Mouse (Mus musculus) layer of hippocampus, adult 11-12 months (tissue): Measurements from ENCODE around the gene Slc29a3.

Source experiments
- DNase-seq: peaks from one replicate; pipeline ENCODE4 v3.0.0; 2022; ENCODE audit warnings: low spot score

Gene Slc29a3

DNA sequence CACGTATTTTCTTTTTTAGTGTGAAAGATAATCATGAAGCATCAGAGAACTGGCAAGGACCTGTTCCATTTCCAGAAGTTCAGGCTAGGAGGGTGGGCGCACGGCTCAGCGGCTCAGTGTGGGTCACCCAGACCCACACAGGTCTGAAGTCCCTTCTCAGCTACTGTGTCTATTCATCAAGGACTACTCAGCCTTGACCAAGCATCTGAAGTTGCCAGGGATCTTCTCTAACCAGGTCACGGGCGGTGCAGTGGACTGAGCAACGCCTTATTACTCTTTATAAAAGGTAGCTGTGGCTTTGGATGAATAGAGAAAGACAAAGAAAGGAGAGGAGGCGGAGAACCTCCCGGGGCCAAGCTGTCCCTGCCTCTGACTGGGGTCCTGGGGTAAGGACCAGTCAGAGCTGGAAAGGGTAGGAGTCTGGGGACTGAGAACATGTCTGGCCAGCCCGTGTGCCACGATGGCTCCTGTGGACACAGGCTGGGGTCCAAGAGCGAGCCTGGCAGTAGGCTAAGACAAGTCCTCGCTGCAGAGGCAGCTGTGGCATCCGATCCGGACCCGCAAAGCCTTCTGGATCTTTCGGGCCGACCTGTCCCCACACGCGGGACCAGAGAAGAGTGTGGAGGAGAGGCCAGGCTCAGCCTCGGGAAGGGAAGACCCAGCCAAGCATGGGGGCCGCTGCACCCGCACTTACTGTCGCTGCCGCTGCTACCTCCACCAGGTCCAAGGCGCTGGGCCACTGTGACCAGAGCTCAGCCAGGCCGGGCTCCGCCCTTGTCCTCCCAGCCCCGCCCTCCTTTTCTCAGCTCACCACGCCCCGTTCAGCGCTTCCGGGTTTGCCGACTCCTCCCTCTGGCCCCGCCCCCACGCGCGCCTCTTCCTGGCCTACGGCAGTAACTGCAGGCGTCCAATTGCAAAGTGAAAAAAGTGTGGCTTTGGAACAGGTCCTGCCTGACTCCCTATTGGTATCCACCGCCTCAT lies at the start of gene Slc29a3:
TSS of gene Slc29a3 (minus strand) at position 755 of the 981 bp plus-strand sequence.
- DNase-seq = peak; percentile 96

DNA sequence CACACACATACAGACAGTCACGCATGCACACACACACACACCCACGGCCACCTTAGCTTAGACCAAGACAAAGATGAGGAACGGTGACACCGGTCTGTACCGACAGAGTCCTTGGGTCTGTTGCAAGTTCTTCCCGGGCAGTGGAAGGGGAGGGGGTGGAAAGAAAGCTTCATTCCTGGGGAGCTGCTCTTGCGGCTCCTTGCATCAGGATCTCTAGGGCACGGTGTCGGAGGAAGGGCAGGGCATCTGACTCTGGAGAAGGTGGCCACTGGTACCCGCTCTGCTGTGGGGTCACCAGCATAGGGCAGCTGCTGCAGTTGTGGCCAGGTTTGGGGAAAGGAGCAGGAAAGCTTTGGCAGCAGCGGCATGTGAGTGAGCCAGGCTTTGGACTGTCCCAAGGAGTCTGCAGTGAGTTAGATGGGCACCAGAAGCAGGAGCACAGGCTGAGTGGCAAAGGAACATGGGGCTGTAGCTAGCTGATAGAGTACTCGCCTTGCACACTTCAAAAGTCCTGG lies 49.4 kb upstream of the Slc29a3 start:
- DNase-seq = no peak

DNA sequence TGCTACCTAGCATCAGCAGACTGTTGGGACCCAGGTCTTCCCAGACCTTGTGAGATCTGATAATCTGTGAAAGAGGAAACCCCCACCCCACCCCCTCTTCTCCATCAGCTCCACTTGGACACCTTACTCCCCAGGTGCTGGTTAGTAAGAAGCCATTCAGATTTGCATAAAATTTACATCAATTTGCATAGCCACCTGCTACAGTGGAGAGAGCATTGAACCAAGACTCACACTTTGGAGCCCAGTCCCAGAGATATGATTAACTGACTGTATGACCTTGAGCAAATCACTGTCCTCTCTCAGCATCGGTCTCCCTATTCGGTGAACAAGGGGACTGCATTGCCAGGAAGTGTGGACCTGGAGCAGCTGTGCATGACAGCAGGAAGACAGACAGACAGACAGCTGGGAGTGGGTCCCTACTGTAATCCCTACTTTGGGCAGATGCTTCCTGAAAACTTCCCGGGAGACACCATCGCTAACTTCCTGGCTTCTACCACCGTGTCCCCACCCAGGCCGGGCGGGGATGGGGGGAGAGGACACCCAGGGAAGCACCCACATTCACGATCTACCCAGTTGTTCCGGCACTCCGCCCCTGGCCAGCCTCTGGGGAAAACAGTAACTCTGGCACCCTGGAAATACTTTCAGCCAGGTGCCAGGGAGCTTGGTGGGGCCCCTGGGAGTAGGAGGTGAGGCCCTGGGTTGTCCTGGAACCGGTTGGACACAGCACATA lies 48.7 kb upstream of the Slc29a3 start:
- no peak for DNase-seq

DNA sequence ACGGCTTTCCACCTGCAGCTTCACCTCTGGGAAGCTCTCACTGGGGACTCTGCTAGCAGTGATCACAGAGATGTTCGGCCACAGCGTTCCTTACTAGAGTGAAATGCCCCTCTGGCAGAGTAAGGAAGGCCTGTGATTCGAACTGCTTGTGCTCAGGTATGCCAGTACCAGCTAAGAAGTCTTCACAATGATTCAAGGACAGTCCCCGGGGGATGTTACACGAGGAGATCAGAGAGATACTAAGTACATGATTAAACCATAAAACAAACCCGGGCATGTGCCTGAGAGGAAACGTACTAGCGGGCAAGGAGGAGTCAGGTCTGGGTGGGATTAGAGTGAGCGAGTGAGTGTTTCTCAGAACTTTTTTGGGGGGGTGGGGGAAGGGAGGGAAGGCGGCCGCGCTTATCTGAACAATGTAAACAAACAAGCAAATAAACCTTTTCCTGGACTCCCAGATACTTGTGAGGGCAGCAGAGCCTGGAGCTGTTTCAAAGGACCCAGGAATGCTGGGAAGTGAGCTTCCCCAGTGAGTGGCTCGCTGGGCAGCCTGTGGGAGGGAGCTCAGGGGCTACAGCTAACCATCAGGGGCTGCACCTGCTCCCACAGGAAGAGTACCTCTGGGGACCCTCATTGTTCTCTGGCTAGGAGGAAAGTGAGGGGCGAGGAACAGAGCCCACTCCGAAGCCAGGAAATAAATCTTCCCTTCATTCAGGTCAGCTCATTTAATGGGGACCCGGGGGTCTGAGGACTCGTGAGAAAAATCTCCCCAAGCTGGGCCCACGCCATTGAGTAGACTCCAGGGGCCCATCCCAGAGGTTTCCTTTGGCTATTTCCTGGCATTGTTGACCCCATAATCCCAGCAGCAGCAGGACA lies 47.9 kb upstream of the Slc29a3 start:
- no peak for DNase-seq

DNA sequence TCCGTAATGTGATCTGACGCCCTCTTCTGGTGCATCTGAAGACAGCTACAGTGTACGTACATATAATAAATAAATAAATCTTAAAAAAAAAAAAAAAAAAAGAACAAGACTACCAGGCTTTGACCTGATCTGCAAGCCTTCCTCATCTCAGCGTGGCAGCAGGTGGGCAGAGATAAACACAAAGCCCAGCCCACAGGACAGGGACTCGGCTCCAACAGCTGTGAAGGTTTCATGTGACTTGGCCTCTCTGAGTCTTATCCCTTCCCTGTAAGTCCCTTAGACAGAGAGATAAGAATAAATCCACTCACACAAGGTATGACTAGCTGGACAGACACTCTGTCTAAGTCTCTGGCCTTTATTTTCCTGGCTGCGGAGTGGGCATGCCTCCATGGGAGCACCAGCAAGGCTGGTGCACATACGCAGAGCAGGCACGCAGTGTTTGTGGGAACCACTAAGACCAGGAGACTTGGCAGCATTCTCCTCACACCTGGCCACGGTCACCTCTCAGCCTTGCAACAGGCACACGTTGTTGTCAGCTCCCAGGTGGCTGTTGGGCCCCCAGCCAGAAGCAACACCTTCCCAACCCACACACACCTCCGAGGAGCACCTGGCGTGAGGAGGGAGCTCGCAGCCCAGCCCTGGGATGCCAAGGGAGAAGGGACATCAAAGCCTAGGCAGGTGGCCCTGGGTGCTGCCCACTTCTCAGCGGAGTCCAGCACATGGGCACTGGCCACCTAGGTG lies 45.3 kb upstream of the Slc29a3 start:
- no peak for DNase-seq

DNA sequence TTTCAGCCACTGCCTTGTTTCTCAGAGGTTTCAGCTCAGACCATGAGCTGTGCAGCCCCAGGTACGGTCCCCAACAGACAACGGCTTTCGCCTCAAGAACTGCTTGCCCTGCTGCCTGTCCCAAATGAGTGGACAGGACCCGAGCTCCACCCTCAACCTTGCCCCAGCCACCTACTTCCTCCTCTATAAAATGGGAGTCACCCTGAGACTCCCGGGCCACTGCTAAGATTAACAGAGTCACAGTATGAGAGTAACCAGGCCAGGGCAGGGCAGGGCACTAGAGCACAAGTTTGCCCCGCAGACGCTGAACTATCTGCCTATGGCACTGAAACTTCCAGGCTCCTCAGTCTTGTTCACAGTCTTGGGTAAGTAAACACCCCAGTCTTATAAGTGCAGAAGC lies 43.9 kb upstream of the Slc29a3 start:
- DNase-seq = no peak

DNA sequence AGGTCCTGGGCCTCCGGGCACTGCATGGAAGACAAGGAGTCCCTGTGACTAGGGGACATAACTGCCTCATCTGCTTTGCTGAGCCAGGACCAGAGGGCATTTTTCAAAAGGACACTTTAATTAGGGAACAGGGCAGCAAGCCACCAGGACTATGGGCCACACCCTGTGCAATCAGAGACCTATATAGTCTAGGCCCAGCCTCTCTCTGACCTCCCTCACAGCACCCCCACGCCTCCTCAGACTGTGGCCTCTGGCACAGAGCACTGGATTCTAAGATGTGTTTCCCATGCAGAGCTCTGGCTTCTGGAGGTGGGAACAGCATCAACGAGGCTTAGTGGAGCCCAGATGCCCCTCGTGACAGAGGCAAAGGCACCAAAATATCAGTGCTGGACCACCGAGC lies 43.4 kb upstream of the Slc29a3 start:
- no peak for DNase-seq

DNA sequence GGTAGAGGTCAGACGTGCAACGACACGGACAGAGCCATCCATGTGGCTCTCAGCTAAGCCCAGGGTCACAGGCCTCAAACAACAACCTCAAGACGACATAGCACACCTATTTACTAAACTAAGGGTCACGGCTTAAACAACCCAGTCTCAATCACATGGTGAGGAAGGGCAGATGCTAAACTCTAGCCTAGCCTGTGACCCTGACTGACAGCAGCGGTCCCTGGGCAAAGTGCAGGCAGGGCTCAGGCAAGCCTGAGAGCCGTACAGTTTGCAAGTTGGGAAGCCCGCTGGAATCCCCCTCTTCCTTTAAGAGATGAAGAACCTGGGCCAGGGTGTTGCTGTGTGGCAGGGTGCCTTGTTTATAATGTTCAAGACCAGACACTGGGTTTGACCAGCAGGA lies 42.2 kb upstream of the Slc29a3 start:
- DNase-seq = no peak

DNA sequence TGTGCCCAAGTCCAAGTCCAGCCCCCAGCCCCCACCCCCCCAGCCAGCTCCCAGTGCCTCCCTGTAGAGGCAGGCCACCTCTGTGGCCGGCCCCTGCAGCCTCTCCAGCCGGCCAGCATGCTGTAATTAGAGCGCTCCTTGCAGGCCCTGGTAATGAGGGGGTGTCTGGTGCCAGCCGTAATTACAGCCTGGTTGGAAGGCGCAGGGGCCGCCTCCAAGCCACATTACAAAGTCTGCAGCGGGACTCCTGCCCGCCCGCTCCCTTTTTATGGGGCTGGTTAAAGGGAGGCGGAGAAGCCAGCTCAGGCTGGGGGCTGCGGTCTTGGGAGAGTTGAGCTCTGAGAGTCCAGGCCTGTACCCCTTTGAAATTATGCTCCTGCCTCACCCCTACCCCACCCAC lies 41.8 kb upstream of the Slc29a3 start:
- DNase-seq = no peak

DNA sequence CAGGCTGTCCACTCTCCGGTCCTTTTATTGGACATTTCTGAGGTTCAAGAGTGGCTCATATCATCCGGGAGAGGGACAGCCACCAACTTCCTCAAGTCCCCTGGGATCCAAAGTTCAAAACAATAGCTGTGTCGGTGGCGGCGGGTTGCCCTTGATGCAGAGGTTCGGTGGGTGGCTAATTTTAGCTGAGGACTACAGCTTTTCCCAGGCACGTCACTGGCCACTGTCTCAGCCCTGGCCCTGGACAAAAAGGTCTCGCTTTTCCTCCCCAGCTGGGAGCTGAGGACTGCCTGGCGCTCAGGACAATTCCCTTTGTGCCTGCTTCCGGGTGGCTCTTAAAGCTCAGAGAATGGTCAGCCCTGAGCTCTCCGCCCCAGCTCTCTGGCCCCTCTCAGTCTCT lies 40.2 kb upstream of the Slc29a3 start:
- DNase-seq = no peak

DNA sequence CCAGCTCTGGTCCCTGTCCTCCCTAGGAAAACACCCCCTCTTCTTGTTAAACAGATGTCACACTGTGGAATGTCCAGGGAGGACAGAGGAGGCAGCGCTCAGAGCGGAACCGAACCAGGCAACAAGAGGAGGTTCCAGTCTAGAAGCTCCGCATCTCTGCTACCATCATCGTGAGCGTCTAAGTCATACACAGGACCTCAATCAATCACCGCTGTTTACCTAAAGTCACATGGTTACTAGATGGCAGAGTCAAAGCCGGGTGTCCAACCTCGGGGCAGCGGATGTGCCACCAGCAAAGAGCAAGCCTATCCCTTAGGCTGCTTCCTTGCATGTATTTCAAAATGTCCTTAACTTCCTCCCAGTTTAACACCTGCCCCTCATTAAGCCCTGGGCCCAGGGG lies 39.8 kb upstream of the Slc29a3 start:
- no peak for DNase-seq

DNA sequence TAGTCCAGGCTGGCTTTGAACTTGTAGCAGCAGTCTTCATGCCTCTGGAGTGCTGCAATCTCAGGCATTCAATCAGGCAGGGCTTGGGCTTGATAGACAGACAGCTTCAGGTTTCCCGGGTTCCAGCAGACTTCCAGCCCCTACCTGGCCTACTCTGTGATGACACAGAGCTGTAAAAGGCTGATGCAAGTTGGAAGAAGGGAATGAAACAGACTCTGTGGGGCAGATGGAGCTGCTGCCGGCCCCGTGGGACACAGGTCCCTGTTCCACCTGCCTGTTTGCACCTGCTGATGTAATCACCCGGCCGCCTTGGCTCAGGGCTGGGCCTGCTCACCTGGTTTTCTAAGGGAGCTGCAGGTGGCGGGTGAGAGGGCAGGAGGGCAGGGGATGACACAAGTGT lies 38.3 kb upstream of the Slc29a3 start:
- DNase-seq = no peak

DNA sequence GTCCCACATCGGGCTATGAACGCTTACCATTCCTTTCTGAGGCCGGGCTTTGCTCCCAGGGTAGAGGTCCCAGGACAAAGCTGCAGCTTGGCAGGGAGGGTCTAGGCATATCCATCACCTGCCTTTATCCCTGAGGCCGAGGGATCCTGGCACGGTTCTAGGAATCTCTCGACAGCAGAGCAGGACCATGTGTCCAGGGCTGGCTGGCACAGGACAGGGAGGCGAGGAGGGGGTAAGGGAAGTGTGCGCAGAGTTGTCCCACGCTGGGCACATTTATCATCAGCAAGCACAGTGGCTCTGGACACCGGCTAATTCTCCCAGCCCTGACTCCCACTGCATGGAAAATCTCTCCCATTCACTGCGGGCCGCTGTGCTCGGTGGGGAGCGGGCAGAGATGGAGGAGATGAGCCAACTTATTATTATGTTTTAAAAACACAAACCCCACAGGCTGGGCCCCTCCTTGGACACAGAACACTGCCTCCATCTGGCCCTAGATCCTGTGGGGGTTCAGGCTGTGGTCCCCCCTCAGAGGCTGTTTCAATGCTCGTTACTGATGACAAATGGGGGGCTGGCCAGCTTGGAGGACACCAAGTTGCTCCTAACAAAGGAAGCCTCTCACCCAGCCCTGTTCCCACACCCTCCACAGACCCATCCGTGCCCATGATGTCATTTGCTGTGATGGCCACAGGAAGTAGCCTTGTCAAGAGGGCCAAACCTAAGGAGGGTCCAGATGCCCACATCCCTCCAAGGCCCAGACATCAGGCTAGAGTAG lies 34.9 kb upstream of the Slc29a3 start:
- DNase-seq = peak; percentile 25

DNA sequence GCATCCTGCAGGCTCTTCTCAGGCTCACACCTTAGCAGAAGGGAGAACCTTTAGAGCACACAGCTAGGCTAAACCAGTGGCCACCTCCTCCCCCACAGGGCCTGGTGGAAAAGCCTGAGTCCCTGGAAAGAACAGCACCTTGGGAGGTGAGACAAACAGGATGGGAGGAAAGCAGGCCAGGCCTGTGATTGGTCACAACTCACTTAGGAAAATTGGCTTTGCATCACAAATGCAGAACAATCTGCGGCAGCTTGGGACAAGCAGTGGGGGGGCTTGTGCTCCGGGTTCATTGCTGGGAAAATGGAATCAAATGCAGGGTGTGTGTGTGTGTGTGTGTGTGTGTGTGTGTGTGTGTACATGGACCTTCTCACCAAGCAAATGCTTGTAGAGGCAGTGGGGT lies 31.0 kb upstream of the Slc29a3 start:
- no peak for DNase-seq

DNA sequence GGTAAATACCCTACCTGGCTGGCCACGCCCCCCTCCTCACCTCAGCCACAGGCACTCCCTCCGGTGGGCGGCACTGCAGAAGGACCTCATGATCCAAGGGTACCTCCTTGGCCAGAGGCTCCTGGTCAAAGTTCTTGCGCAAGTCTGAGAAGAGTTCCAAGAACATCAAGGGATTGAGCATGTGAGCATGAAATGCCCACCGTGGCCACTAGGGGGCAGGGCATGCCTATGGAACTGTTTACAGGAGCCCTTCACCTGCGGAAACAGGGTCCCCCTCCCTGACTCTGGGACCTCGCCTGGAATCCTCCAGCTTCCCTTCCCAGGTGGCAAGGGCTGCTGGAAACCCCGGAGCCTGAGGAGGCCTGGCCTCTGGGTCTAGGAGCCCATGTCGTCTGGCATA lies 27.0 kb upstream of the Slc29a3 start:
- DNase-seq = peak; percentile 69

DNA sequence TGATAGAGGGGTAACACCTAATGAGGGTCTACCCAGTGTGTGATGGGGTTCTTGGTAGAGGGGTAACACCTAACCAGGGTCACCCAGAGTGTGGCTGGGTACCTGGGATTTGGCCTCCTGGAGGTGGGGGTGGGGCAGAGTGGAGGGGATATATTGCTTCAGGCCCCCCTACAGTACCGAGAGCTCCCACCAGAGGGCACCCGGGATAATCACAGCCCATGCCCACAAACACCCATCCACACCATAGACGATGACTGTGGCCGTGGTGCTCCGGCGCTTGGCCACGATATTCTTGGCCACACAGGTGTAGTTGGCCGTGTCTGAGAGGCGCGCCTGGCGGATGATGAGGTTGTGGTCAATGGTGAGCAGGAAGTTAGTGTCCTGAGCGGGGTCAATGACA lies 25.9 kb upstream of the Slc29a3 start:
- peak; percentile 43 for DNase-seq

DNA sequence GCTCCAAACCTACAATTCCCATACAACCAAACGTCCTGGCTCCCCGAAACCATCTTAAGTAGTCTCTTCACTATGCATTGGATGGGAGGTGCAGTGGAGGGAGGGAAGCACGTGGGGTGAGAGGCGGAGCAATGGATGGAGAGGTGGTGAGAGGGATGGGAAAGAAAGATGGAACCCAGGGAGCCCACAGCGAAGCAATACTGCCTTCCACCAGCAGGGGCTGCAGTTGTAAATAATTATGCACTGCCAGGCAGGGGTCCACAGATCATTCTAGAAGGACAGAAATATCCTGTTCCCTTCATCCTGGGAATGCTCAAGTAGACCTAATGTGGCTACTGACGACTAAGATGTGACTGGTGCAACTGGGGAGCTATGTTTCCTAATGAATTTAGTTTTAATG lies 22.9 kb upstream of the Slc29a3 start:
- no peak for DNase-seq

DNA sequence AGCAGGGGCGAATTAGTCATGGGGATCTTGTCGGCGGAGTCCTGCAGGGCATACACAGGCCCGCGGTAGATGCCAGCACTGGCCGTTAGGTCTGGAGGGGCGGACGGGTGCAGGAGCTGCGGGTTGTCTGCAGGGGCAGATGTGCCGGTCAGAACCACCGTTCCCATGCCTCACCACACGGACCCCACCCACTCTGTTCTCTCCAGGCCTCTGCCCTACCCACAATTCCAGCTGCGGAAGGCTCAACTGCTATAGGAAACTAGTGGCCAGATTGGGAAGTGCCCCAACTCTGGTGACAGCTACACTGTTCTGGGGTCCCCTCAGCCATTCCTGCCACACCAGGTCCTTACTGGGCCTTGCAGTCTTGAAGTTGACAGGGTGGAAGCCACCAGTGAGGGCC lies 22.0 kb upstream of the Slc29a3 start:
- no peak for DNase-seq

DNA sequence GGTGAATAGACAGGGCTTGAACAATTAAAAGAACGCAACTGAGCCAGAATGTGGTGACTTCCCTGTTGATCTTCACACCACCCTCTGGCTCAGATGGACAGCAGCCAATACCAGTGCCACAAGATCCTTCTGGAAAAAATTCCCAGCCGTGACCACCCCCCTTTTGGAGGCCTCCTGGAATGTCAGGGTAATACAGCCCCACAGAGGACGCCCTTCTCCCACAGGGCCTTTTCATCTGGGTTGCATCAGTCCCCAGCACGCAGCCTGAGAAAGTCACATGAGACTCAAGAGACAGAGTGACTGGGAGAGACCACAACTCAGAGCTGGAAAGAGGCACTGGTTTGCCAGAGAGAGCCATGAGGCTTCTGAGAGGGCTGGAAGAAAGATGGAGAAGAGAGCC lies 18.3 kb upstream of the Slc29a3 start:
- DNase-seq = no peak

DNA sequence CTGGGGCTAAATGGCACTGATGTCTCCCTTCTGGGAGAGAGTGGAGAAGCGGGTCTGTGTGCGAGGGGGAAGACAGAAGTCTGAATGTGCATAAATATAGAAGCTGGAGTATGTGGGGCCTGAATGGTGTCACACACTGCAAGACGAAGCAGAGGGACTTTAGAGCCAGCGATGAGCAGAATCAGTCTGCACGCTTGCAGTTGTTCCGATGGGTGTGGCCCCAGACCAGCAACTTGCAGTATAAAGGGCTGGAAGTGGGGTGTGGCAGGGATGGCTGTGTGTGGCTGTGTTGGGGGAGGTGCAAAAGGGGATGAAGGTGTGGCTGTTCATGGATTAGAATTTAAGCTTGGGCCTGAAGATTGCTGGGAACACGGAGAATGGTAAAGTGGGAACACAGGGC lies 16.0 kb upstream of the Slc29a3 start:
- DNase-seq = no peak

DNA sequence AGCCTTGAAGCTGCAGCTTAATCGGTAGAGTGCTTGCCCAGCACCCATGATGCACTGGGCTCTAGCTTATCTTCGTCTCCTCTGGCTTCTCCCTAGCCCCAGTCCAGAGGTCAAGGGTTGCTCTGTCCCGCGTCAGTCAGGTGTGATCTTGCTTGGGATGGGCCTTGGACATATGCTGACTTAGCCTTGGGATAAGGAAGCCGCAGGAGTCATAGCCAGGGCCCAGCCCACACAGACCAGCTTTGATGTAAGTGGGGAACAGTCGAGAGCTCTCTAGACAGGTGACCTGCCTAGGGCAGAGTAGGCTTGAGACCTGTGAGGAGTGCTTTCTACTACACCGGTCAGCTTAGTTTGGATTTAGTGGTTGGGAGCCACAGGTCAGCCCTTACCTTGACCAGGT lies 14.8 kb upstream of the Slc29a3 start:
- no peak for DNase-seq
